Mouse (Mus musculus) left cerebral cortex, postnatal 10 days (tissue): Measurements from ENCODE around the gene St8sia2. TPM values are rescaled to one million over a fixed set of nuclear protein-coding genes. Genes with fewer than 3 reads are reported as not detected.
"Not testable (repeated sequence)": the region's sequence is repeated elsewhere in the genome, so short reads cannot be mapped to it uniquely, and the experiment has no call there.

Experiments
- DNase-seq, 2 experiments: peaks; one replicate each; pipeline ENCODE4 v3.0.0; 2021 to 2022; ENCODE audit warnings: low spot score in 2 of 2, mixed read lengths in 1 of 2; ENCODE audit errors: extremely low spot score in 1 of 2
- intact Hi-C: fragments of 180-260 bp; cut with DNase I; formaldehyde crosslinking; loops from one replicate; pipeline ENCODE4 v1.15.1; 2025
- total RNA-seq, 2 experiments: library from RNA; stranded (reverse); gene quantifications; 2 replicates each; pipeline ENCODE4 v1.2.3; 2021

Gene St8sia2
- total RNA-seq, 2 experiments from 2014 or later = 11.0 to 18.0 TPM

DNA sequence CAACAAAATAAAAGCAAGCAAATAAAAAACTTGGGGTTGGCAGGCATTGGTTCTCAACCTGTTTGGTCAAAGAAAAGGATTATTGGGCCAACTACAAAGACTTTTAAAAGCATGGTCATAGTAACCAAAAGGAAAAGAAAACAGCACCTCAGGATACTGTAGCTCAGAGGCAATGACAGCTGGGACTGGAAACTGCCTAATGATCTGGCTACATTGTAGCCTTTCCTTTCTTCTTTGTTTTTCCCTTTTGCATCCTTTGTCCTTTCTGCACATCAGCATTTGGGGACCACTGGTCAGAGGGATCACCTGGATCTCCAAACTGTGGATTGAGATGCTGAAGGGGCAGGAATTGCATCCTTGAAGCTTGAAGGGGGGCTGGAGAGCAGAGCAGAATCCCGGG, 7.1 kb downstream of the St8sia2 start:
- intact Hi-C loops = no loop called here

GRCm38 (mm10) chr7:74000743-74001510, 12.6 kb downstream of the St8sia2 start:
- no peak for DNase-seq
- intact Hi-C loops = no loop called here

More for the DNA sequence above, 7.1 kb downstream of the St8sia2 start:
- DNase-seq = no peak

DNA sequence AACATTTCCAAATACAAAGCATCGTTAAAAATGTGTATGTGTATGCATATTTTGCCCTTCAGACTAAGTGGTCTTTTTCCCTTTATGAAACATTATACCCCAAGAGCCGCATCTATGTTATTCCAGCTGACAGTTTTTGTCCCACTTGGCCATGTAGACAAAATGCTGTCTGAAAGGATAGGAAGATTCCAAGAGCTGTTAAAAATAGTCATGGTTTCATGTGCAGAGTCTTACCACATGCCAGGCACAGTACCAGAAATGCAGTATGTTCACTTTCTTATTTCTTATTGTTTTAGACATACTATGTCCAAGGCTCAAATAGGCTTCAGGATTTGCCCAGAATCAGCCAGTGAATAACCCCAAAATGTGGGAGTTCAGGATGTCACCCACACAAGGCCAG, 24.1 kb downstream of the St8sia2 start:
- DNase-seq = no peak
- intact Hi-C loops = no loop called here

- intact Hi-C loops, DNase-seq: not testable (repeated sequence)
Observed at GRCm38 (mm10) chr7:73972157-73972556, 41.3 kb downstream of the St8sia2 start.

DNA sequence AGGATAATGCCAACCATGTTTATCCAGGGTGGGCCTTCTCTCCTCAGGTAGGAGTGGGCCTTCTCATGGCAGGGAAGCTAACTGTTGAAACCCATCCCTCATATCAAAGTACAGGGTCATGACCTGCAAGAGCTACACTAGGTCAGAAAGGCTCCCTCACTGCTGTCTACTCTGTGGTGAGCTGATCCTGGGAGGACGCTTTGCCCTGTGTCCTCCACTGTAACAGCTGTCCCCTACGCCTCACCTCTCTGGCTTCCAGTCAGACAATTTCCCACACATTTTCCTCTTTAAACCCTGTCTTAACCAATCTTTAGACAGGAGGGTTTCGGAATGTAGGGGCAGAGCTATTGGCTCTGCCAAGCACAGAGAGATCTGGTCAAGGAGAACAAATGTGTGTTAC, 48.3 kb downstream of the St8sia2 start:
- intact Hi-C loops = no loop called here
- no peak for DNase-seq

GRCm38 (mm10) chr7:73962431-73962830, 51.1 kb downstream of the St8sia2 start:
- intact Hi-C loops = no loop called here

GRCm38 (mm10) chr7:73954441-73954840, 59.0 kb downstream of the St8sia2 start:
- intact Hi-C loops = no loop called here
- peak in 1 of 2 experiments; percentile 40 for DNase-seq

More at GRCm38 (mm10) chr7:73962431-73962830, 51.1 kb downstream of the St8sia2 start:
- DNase-seq = no peak

DNA sequence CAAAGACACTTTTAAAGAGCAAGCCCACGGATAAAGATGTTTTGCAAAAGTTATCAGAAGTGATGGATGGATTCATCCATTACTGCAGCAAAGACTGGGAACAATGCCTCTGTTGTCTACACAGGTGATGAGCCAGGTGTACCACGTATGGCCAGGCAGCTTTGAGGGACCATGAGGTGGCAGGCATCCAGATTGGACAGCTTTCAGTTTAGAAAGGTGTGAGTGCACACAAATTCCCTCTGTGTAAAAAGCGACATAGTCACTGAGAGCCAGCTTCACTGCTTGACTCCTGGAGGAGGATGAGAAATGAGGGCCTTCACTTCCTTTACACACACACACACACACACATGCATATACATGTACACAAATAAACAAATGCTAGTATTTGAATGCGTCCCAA, 60.4 kb downstream of the St8sia2 start:
- intact Hi-C loops = no loop called here
- no peak for DNase-seq

GRCm38 (mm10) chr7:73941640-73942039, 71.8 kb downstream of the St8sia2 start:
- intact Hi-C loops = no loop called here
- DNase-seq = peak; percentile 28 to 81

DNA sequence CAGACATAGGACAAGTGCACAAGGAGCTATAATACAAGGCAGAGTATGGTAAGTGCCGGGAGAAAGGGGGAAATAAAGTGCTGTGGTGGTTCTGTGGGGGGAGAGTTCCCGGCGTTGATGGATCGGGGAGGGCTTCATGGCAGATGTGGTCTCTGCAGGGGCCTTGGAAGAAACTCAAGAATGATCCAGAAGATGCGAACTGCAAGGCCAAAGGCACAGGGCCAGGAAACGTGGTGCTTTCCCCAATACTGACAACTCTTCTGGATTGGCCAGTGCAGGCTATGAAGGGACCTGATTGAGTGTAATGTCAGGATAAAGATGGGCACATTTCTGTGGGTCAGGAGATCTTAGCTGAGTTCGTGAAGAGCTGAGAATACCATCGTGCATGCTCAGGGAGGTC, 74.3 kb downstream of the St8sia2 start:
- DNase-seq = no peak
- intact Hi-C loops = no loop called here

DNA sequence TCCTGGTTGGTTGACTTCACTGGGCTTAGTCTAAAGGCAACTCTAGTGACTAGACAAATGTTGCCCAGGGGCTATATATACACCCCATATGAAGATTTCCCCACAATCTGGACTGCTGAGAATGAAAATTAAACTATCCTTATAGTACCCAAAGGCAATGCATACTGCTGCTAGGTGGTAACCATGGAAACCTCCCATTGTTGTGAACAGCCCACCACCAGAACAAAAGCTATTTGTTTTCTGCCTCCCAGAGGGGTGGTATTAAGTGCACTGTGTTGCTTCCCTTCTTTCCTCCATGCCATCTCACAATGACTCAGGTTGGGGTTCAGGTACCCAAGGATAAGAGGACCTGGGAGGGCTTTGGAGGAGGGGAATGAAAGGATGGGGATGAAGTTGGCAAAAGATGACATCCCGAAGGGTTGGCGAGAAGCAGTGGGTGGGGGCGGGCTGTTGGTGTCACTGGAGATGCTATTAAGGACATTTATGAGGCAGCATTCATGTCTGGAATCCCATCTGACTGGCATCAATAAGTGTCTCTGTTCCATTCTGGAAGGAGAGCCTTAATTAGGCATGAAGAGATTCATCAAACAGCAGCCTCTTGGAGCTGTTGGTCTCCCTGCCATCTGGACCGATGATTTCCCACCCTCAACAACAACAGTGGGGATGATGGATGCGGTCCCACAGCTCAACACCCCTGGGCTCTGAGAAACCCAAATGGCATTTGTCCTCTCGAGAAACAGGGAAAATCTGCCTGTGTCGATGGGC, 75.3 kb downstream of the St8sia2 start:
- intact Hi-C loops = no loop called here
- peak in 1 of 2 experiments; percentile 8 for DNase-seq

DNA sequence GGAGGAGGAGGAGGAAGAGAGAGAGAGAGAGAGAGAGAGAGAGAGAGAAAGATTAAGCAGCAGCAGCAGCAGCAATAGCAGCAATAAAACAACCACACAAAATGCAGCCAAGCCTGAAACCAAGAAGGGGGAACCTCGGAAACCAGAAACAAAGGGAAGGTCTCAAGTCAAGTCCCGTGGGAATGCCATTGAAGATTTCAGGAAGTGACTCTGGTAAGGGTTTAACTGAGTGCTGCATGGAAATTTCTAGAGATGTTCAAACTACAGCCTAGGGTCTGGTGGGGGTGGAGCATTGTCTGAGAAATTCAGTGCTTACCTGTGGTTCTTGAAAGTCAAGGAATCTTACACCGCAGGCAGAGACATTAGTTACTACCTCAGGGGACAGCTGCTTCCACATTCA, 77.4 kb downstream of the St8sia2 start:
- DNase-seq = no peak
- intact Hi-C loops = no loop called here

- intact Hi-C loops = no loop called here
- DNase-seq = no peak
Observed at GRCm38 (mm10) chr7:73935703-73936102, 77.8 kb downstream of the St8sia2 start.

- DNase-seq = no peak
- intact Hi-C loops = no loop called here
Observed at GRCm38 (mm10) chr7:73933036-73933435, 80.5 kb downstream of the St8sia2 start.

GRCm38 (mm10) chr7:73920921-73921485, 92.5 kb downstream of the St8sia2 start:
- intact Hi-C loops = no loop called here
- no peak for DNase-seq

DNA sequence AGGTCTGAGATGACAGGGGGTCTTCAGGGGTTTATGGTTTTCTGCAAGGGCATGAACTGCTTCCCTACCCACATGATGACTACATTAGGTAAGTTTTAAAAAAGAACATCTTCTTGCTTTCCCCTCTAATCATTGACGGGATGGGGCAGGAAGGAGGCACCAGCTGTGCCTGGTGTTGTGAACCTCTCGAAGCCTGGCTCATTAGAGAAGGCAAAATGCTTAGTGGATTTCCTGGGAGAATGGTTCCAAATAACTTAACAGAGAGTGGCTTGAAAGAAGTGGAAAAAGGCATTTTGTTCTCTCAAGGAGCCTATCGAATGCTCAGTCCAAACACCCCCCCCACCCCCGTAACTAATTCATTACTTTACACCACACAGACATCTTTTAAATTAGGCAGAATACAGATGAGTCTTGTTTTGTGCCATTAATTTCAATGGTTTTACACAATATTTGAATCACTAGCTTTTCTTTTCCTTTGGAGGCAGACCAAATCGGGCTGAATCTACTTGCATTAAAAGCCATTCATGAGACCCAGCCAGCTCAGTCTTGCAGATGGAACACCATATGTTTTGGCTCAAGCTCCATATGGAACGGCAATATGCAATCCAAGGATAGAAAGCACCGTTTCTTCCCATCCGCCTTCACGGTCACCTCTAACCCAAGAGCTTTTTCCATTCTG, 95.7 kb downstream of the St8sia2 start:
- DNase-seq = peak; percentile 59 to 92
- intact Hi-C loops = no loop called here

DNA sequence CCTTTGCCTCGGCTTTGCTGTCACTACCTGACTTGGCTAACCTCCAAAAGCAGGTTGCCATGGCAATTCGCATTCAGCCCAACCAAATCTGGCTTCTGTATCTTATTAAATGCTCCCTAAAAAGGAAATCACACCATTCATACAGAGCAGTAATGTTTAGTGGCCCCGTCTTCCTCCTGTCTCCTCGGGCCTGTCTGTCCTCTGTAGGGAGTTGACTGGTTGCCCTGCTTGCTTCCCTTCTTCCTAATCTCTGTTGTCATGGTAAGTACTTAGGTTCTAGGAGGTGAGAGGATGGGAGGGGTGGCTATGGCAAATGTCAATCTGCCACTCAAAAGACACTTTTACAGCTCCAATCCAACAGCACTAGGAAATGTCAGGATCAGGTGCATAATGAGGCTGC, 101.6 kb downstream of the St8sia2 start:
- no peak for DNase-seq
- intact Hi-C loops = no loop called here

DNA sequence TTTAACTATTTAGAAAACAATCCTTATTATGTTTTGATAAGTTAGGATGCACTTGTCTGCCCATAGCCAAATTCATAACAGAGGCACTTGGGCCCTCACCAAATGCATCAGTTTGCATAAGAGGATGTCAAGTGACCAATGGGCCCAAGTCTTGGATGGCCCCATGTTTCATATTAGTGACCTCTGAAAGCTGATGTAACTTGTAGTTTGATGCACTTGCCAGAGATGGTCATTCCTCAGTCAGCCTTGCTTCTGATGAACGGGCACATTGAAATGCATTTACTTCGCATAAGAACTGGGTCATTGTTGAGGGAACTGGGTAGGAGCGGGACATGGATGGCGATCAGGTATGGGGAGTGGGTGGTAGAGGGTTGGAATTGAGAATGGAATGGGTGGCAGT, 102.6 kb downstream of the St8sia2 start:
- DNase-seq = no peak
- intact Hi-C loops = no loop called here

GRCm38 (mm10) chr7:73909432-73910205, 103.9 kb downstream of the St8sia2 start:
- intact Hi-C loops = no loop called here
- DNase-seq = no peak
